Mouse (Mus musculus): ENCODE measurements around the gene Mogat2.

The Mogat2 gene

GRCm38 (mm10) chr7:99194511-99194910 is 43.9 kb downstream of the Mogat2 start:
- no peak for DNase-seq (ENCODE audit: low spot score)

GRCm38 (mm10) chr7:99193926-99194325 is 44.5 kb downstream of the Mogat2 start:
- no peak for DNase-seq (ENCODE audit: low spot score)

GRCm38 (mm10) chr7:99191411-99191810 is 47.0 kb downstream of the Mogat2 start:
- no peak for DNase-seq (ENCODE audit: low spot score)

GRCm38 (mm10) chr7:99189885-99190284 is 48.5 kb downstream of the Mogat2 start:
- no peak for DNase-seq (ENCODE audit: low spot score)

GRCm38 (mm10) chr7:99188630-99189029 is 49.8 kb downstream of the Mogat2 start:
- DNase-seq (ENCODE audit: low spot score) = no peak

- DNase-seq (ENCODE audit: low spot score) = no peak
Measured at GRCm38 (mm10) chr7:99187451-99187850, 51.0 kb downstream of the Mogat2 start.

GRCm38 (mm10) chr7:99185405-99185804 is 53.0 kb downstream of the Mogat2 start:
- DNase-seq (ENCODE audit: low spot score) = no peak

- no peak for DNase-seq (ENCODE audit: low spot score)
Measured at GRCm38 (mm10) chr7:99183751-99184150, 54.7 kb downstream of the Mogat2 start.

- DNase-seq (ENCODE audit: low spot score) = peak; percentile 79
Measured at GRCm38 (mm10) chr7:99182432-99183172, 55.8 kb downstream of the Mogat2 start, which contains the start of gene Dgat2. Gene Dgat2 (minus strand): TSS chr7:99182719.

- no peak for DNase-seq (ENCODE audit: low spot score)
Measured at GRCm38 (mm10) chr7:99181619-99182431, 56.6 kb downstream of the Mogat2 start.

- DNase-seq (ENCODE audit: low spot score) = no peak
Measured at GRCm38 (mm10) chr7:99180162-99180561, 58.3 kb downstream of the Mogat2 start.

- no peak for DNase-seq (ENCODE audit: low spot score)
Measured at GRCm38 (mm10) chr7:99179271-99179670, 59.1 kb downstream of the Mogat2 start.

GRCm38 (mm10) chr7:99177386-99177785 is 61.0 kb downstream of the Mogat2 start:
- DNase-seq (ENCODE audit: low spot score) = no peak

GRCm38 (mm10) chr7:99175666-99176065 is 62.8 kb downstream of the Mogat2 start:
- DNase-seq (ENCODE audit: low spot score) = no peak

GRCm38 (mm10) chr7:99175118-99175517 is 63.3 kb downstream of the Mogat2 start:
- no peak for DNase-seq (ENCODE audit: low spot score)

GRCm38 (mm10) chr7:99174006-99174405 is 64.4 kb downstream of the Mogat2 start:
- no peak for DNase-seq (ENCODE audit: low spot score)

- DNase-seq (ENCODE audit: low spot score) = no peak
Measured at GRCm38 (mm10) chr7:99172898-99173297, 65.5 kb downstream of the Mogat2 start.

GRCm38 (mm10) chr7:99171730-99172463 is 66.5 kb downstream of the Mogat2 start:
- no peak for DNase-seq (ENCODE audit: low spot score)

GRCm38 (mm10) chr7:99170519-99170918 is 67.9 kb downstream of the Mogat2 start:
- no peak for DNase-seq (ENCODE audit: low spot score)

GRCm38 (mm10) chr7:99169717-99170403 is 68.6 kb downstream of the Mogat2 start:
- DNase-seq (ENCODE audit: low spot score) = no peak
